Mouse (Mus musculus): ENCODE data around the gene Olfr763.
"Not testable (repeated sequence)": the region's sequence is repeated elsewhere in the genome, so short reads cannot be mapped to it uniquely, and the experiment has no call there.

The Olfr763 gene

DNA sequence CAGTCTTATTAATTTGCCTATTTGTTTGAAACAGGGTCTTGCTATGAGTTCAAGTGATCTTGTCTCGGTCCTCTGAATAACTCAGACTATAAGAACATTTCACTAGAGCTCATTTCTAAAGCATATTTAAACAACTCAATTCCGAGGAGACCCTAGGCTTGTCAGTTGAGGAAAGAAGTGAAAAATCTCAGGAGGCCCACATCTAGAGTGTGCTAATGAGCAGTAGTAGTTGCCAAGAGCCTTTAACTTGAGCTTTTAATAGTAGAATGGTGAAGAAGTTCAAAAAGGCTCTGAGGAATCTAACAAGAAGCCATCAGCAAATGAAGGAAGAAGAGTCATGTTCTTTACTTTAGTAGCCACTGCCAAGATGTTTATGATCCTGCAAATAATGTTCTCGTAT, 29.2 kb downstream of the Olfr763 start, which contains the start of gene Olfr764-ps1:
Olfr764-ps1 (minus strand) TSS at position 101 of the 400 bp plus-strand sequence.
- no peak for DNase-seq (ENCODE audit: low spot score in 2 of 2)

DNA sequence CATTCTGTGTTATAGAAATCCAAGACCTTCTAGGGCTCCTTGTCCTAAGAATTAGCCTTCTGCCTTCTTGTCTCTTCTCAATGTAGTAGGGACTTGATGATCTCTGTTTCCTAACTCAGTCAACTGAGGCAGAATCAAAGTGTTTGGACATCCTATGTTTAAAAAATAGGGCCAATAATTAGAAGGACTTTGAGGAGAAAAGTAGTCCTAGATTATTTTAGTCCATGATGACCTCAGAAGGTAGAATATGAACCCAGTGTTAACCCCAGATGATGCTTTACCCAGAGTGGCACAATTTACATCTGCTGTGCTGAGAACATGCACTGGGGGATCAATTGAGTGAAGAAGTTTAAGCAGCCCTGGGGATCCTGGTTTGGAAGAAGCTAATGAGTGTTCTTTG, 39.3 kb downstream of the Olfr763 start, which contains the start of gene Olfr765:
Olfr765 (minus strand) TSS at position 101 of the 400 bp plus-strand sequence.
- DNase-seq (ENCODE audit: low spot score in 2 of 2) = not testable (repeated sequence)
